In genomic region chr3:130060396-130061029, GRCm38 (mm10) we compare ENCODE assay signal across 8 mouse cellular contexts. TPM values are rescaled to one million over a fixed set of nuclear protein-coding genes. Genes with fewer than 3 reads are reported as not detected.
DNase-seq lines count a peak whose midpoint lies in the region; ATAC-seq and TF ChIP-seq lines count a peak whose summit lies in the region.

No protein-coding gene starts in this region.

- DNase-seq in CD4-positive, CD25-positive, alpha-beta regulatory T cell, adult 2 months (ENCODE audit: low read depth, low spot score): peak; percentile 90
- DNase-seq in brain, embryonic 14.5 days (ENCODE audit: low read depth): peak; percentile 95
- peak; percentile 92 for DNase-seq in kidney, postnatal 10 days
- DNase-seq in neural tube, embryonic 11.5 days (ENCODE audit: low spot score): peak; percentile 92
- peak; percentile 83 for DNase-seq in stomach, postnatal 0 days (ENCODE audit: low spot score)

- no peaks in the 10 kb centered on the region for H3K27me3 ChIP-seq in heart, embryonic 13.5 days (replicated peaks)
- H3K27me3 ChIP-seq in liver, embryonic 15.5 days: 0 out of 2 replicates have a peak, but pooled peaks cover 3% of the 10 kb centered on the region
- no peaks in the 10 kb centered on the region for H3K27me3 ChIP-seq in neural tube, embryonic 11.5 days (ENCODE audit: control insufficient read depth, insufficient read depth, low read length)
- H3K27me3 ChIP-seq in stomach, postnatal 0 days (ENCODE audit: control insufficient read depth, insufficient read depth, low read length): no peaks in the 10 kb centered on the region

- peaks cover 54% of the 10 kb centered on the region for H3K4me1 ChIP-seq in heart, embryonic 13.5 days
- peaks cover 50% of the 10 kb centered on the region for H3K4me1 ChIP-seq in liver, embryonic 15.5 days (replicated peaks)
- peaks cover 16% of the 10 kb centered on the region; the same call in 1 of the 2 replicates for H3K4me1 ChIP-seq in neural tube, embryonic 11.5 days (ENCODE audit: control insufficient read depth, insufficient read depth, low read length)
- H3K4me1 ChIP-seq in stomach, postnatal 0 days (replicated peaks; ENCODE audit: control insufficient read depth, insufficient read depth): 0 out of 2 replicates have a peak, but pooled peaks cover 3% of the 10 kb centered on the region

- peak; percentile 87 for ATAC-seq in erythroblast, adult 5-6 weeks (replicated peaks; ENCODE audit: low FRiP score, poor library complexity, severe bottlenecking)
- peak; percentile 91 for ATAC-seq in heart, embryonic 13.5 days (ENCODE audit: extremely low read depth, insufficient number of reproducible peaks, low FRiP score, low TSS enrichment)
- peak; percentile 84 for ATAC-seq in liver, embryonic 15.5 days (ENCODE audit: insufficient read depth)
- ATAC-seq in neural tube, embryonic 11.5 days (ENCODE audit: insufficient read depth, low FRiP score, low TSS enrichment): peak; percentile 97
- peak; percentile 88 for ATAC-seq in stomach, postnatal 0 days (ENCODE audit: low FRiP score, low TSS enrichment)

- peak; percentile 89 for TF ChIP-seq POLR2A in brain, embryonic 14.5 days (IDR thresholded peaks at IDR 0.05; ENCODE audit: borderline replicate concordance, extremely low read depth, insufficient read depth, insufficient read length, poor library complexity, severe bottlenecking)

- peak overlapping the region; percentile 96 for H3K4me3 ChIP-seq in heart, embryonic 13.5 days
- peak overlapping the region; percentile 84 for H3K4me3 ChIP-seq in liver, embryonic 15.5 days (replicated peaks)
- peak overlapping the region; percentile 94 for H3K4me3 ChIP-seq in neural tube, embryonic 11.5 days (ENCODE audit: low read depth, low read length)
- peak overlapping the region; percentile 82 for H3K4me3 ChIP-seq in stomach, postnatal 0 days (ENCODE audit: low read depth, low read length)

- H3K9me3 ChIP-seq in heart, embryonic 13.5 days: no peaks in the 10 kb centered on the region
- H3K9me3 ChIP-seq in liver, embryonic 15.5 days (replicated peaks): no peaks in the 10 kb centered on the region
- H3K9me3 ChIP-seq in neural tube, embryonic 11.5 days (ENCODE audit: control insufficient read depth, low read length): no peaks in the 10 kb centered on the region
- H3K9me3 ChIP-seq in stomach, postnatal 0 days (ENCODE audit: control insufficient read depth, low read length): no peaks in the 10 kb centered on the region

- peaks cover 8% of the 10 kb centered on the region for H3K36me3 ChIP-seq in heart, embryonic 13.5 days
- no peaks in the 10 kb centered on the region for H3K36me3 ChIP-seq in liver, embryonic 15.5 days (replicated peaks)
- H3K36me3 ChIP-seq in neural tube, embryonic 11.5 days (ENCODE audit: control insufficient read depth, insufficient read depth, low read length): no peaks in the 10 kb centered on the region
- H3K36me3 ChIP-seq in stomach, postnatal 0 days (ENCODE audit: control insufficient read depth, insufficient read depth, low read length): no peaks in the 10 kb centered on the region

- peak overlapping the region; percentile 99 for H3K27ac ChIP-seq in heart, embryonic 13.5 days (replicated peaks)
- peak overlapping the region; percentile 89 for H3K27ac ChIP-seq in liver, embryonic 15.5 days (replicated peaks)
- peak overlapping the region; percentile 93 for H3K27ac ChIP-seq in neural tube, embryonic 11.5 days (ENCODE audit: low read depth, low read length)
- peak overlapping the region; percentile 99 for H3K27ac ChIP-seq in stomach, postnatal 0 days (replicated peaks)

- peak overlapping the region; percentile 90 for H3K4me2 ChIP-seq in heart, embryonic 13.5 days
- peak overlapping the region; percentile 92 for H3K4me2 ChIP-seq in liver, embryonic 15.5 days
- peak overlapping the region; percentile 66 for H3K4me2 ChIP-seq in neural tube, embryonic 11.5 days (ENCODE audit: low read depth)
- H3K4me2 ChIP-seq in stomach, postnatal 0 days (replicated peaks; ENCODE audit: low read depth): peak overlapping the region; percentile 75

- under 1% methylated on average over 58 of the region's 92 CpGs for WGBS in heart, embryonic 13.5 days
- WGBS in liver, embryonic 15.5 days (ENCODE audit: insufficient replicate concordance): under 1% methylated on average over 85 of the region's 92 CpGs
- under 1% methylated on average over 37 of the region's 92 CpGs for WGBS in neural tube, embryonic 11.5 days
- under 1% methylated on average over 48 of the region's 92 CpGs for WGBS in stomach, postnatal 0 days

- peak overlapping the region; percentile 99 for H3K9ac ChIP-seq in heart, embryonic 13.5 days
- peak overlapping the region; percentile 81 for H3K9ac ChIP-seq in liver, embryonic 15.5 days
- H3K9ac ChIP-seq in neural tube, embryonic 11.5 days (ENCODE audit: low read length): peak overlapping the region; percentile 95
- peak overlapping the region; percentile 97 for H3K9ac ChIP-seq in stomach, postnatal 0 days (ENCODE audit: low read length)

- peak; percentile 84 for TF ChIP-seq CTCF in brain, embryonic 14.5 days (IDR thresholded peaks at IDR 0.05; ENCODE audit: borderline replicate concordance, extremely low read depth, insufficient read depth, insufficient read length)
- TF ChIP-seq CTCF in stomach, postnatal 0 days (IDR thresholded peaks at IDR 0.05; ENCODE audit: low read depth): peak; percentile 65

- no peak for TF ChIP-seq EP300 in stomach, postnatal 0 days (optimal IDR thresholded peaks at IDR 0.05)

RNA-seq across cellular contexts. Expression of gene Sec24b, which starts 0.8 kb away (rescaled TPM):
- 60.9 and 82.0 TPM in 2 replicates for polyA plus RNA-seq in brain, embryonic 14.5 days (2012; rRNA removed)
- total RNA-seq in erythroblast, adult 5-6 weeks (2015; ENCODE audit: low replicate concordance): 13.8 and 17.9 TPM in 2 replicates
- 5.7 and 9.3 TPM in 2 replicates for total RNA-seq in erythroblast, adult 5-6 weeks (2017; ENCODE audit: low replicate concordance)
- 24.5 and 25.3 TPM in 2 replicates for polyA plus RNA-seq in heart, embryonic 13.5 days (2015; fragmentation: Nextera tagmentation; extraction: Ambion mirVana)
- 7.7 and 9.6 TPM in 2 replicates for polyA plus RNA-seq in liver, embryonic 15.5 days (2015; fragmentation: Nextera tagmentation; extraction: Ambion mirVana)
- polyA plus RNA-seq in neural tube, embryonic 11.5 days (2014; fragmentation: Nextera tagmentation; extraction: Ambion mirVana): 33.0 and 35.6 TPM in 2 replicates
- polyA plus RNA-seq in stomach, postnatal 0 days (2015; fragmentation: Nextera tagmentation; extraction: Ambion mirVana): 10.9 and 12.7 TPM in 2 replicates

Comparison
In these comparisons a context has a peak if more than half of its experiments do, and no peak if none do; other contexts are left out.
1. Peak in every context shown above with its lines: DNase-seq, ATAC-seq, H3K4me3 ChIP-seq and H3K27ac ChIP-seq.